In genomic region chr11:59450230-59450771, GRCm38 (mm10) we compare ENCODE assay signal across 7 mouse cellular contexts. TPM values are rescaled to one million over a fixed set of nuclear protein-coding genes. Genes with fewer than 3 reads are reported as not detected.
DNase-seq lines count a peak whose midpoint lies in the region; ATAC-seq and TF ChIP-seq lines count a peak whose summit lies in the region.

No protein-coding gene starts in this region.

- peak overlapping the region; percentile 96 for H3K4me3 ChIP-seq in left cerebral cortex, adult 2 months
- H3K4me3 ChIP-seq in limb, embryonic 11.5 days (ENCODE audit: low read depth, low read length), result peak overlapping the region; percentile 84
- H3K4me3 ChIP-seq in midbrain, embryonic 14.5 days (replicated peaks; ENCODE audit: low read depth, low read length), result peak overlapping the region; percentile 75

- H3K9me3 ChIP-seq in limb, embryonic 11.5 days (ENCODE audit: control insufficient read depth, low read length), result no peaks in the 10 kb centered on the region
- H3K9me3 ChIP-seq in midbrain, embryonic 14.5 days (ENCODE audit: control insufficient read depth, low read length), result no peaks in the 10 kb centered on the region

- H3K27ac ChIP-seq in left cerebral cortex, adult 2 months, result peak overlapping the region; percentile 92
- peak overlapping the region; percentile 56 for H3K27ac ChIP-seq in limb, embryonic 11.5 days (replicated peaks; ENCODE audit: low read depth, low read length)
- peak overlapping the region; percentile 79; the same call in 1 of the 2 replicates for H3K27ac ChIP-seq in midbrain, embryonic 14.5 days (replicated peaks; ENCODE audit: low read depth, low read length)

- peak overlapping the region; percentile 88 for H3K4me2 ChIP-seq in limb, embryonic 11.5 days (ENCODE audit: low read depth, severe bottlenecking)
- H3K4me2 ChIP-seq in midbrain, embryonic 14.5 days (ENCODE audit: low read length), result peak overlapping the region; percentile 91

- H3K9ac ChIP-seq in limb, embryonic 11.5 days (ENCODE audit: low read length), result peak overlapping the region; percentile 78
- H3K9ac ChIP-seq in midbrain, embryonic 14.5 days (replicated peaks; ENCODE audit: low read length), result peak overlapping the region; percentile 70

- H3K27me3 ChIP-seq in limb, embryonic 11.5 days (ENCODE audit: control insufficient read depth, insufficient read depth, low read length), result no peaks in the 10 kb centered on the region
- no peaks in the 10 kb centered on the region for H3K27me3 ChIP-seq in midbrain, embryonic 14.5 days (ENCODE audit: control insufficient read depth, insufficient read depth, low read length)

- TF ChIP-seq CTCF in left cerebral cortex, adult 2 months (IDR thresholded peaks at IDR 0.05), result no peak; the same call in 1 of the 2 replicates

- WGBS in limb, embryonic 11.5 days, result 1% methylated on average over 38 of the region's 38 CpGs
- 2% methylated on average over 38 of the region's 38 CpGs for WGBS in midbrain, embryonic 14.5 days

- H3K36me3 ChIP-seq in limb, embryonic 11.5 days (ENCODE audit: control insufficient read depth, insufficient read depth, low read length), result peaks cover 10% of the 10 kb centered on the region; the same call in 1 of the 2 replicates
- H3K36me3 ChIP-seq in midbrain, embryonic 14.5 days (ENCODE audit: control insufficient read depth, insufficient read depth, low read length), result peaks cover 37% of the 10 kb centered on the region

- peaks cover 8% of the 10 kb centered on the region for H3K4me1 ChIP-seq in limb, embryonic 11.5 days (ENCODE audit: control insufficient read depth, insufficient read depth, low read length)
- peaks cover 20% of the 10 kb centered on the region for H3K4me1 ChIP-seq in midbrain, embryonic 14.5 days (ENCODE audit: control insufficient read depth, insufficient read depth, low read length)

- intact Hi-C loops in left cerebral cortex, adult 2 months (cut with DNase I), result no loop called here

- peak in 1 of 2 experiments; percentile 24 for DNase-seq in left cerebral cortex, adult 2 months (ENCODE audit: extremely low spot score in 1 of 2, low spot score in 2 of 2)
- no peak for DNase-seq in left cerebral cortex, adult 18-20 months (ENCODE audit: low spot score in 2 of 2)
- DNase-seq in T-cell, adult 2 months (ENCODE audit: low spot score), result peak; percentile 59
- DNase-seq in limb, embryonic 11.5 days (ENCODE audit: low spot score), result no peak
- no peak for DNase-seq in midbrain, embryonic 14.5 days
- DNase-seq in layer of hippocampus, adult 11-12 months (ENCODE audit: low spot score), result no peak

- peak; percentile 73 for ATAC-seq in erythroblast, adult 5-6 weeks (replicated peaks; ENCODE audit: low FRiP score, poor library complexity, severe bottlenecking)
- ATAC-seq in limb, embryonic 11.5 days (ENCODE audit: insufficient number of reproducible peaks, low FRiP score, low TSS enrichment, low read depth), result peak; percentile 76
- ATAC-seq in midbrain, embryonic 14.5 days (ENCODE audit: low FRiP score, low TSS enrichment), result peak; percentile 53

RNA-seq across cellular contexts. Expression of gene Jmjd4, which starts 0.5 kb away (rescaled TPM):
- 10 to 100 TPM; 27.3 to 27.4 TPM for total RNA-seq in left cerebral cortex, adult 2 months (2021)
- total RNA-seq in left cerebral cortex, adult 18-20 months (2021), result 10 to 100 TPM; 25.7 to 25.9 TPM
- 0.38 and 2.1 TPM in 2 replicates for total RNA-seq in erythroblast, adult 5-6 weeks (2015; ENCODE audit: low replicate concordance)
- 0.70 and 1.7 TPM in 2 replicates for total RNA-seq in erythroblast, adult 5-6 weeks (2017; ENCODE audit: low replicate concordance)
- 19.1 and 20.1 TPM in 2 replicates for polyA plus RNA-seq in limb, embryonic 11.5 days (2014; fragmentation: Nextera tagmentation; extraction: Ambion mirVana)
- polyA plus RNA-seq in midbrain, embryonic 14.5 days (2014; fragmentation: Nextera tagmentation; extraction: Ambion mirVana), result 15.4 and 16.6 TPM in 2 replicates

RNA-seq across cellular contexts. Expression of gene Snap47, which starts 0.7 kb away (rescaled TPM):
- 100 to 1,000 TPM; 379 to 395 TPM for total RNA-seq in left cerebral cortex, adult 2 months (2021)
- total RNA-seq in left cerebral cortex, adult 18-20 months (2021), result 100 to 1,000 TPM; 396 to 405 TPM
- 0.38 TPM in 1 of 2 replicates, not detected in the other for total RNA-seq in erythroblast, adult 5-6 weeks (2015; ENCODE audit: low replicate concordance)
- total RNA-seq in erythroblast, adult 5-6 weeks (2017; ENCODE audit: low replicate concordance), result 0.42 and 2.6 TPM in 2 replicates
- polyA plus RNA-seq in limb, embryonic 11.5 days (2014; fragmentation: Nextera tagmentation; extraction: Ambion mirVana), result 144 and 148 TPM in 2 replicates
- 525 and 579 TPM in 2 replicates for polyA plus RNA-seq in midbrain, embryonic 14.5 days (2014; fragmentation: Nextera tagmentation; extraction: Ambion mirVana)

RNA-seq across cellular contexts. Expression of gene Zfp867, which starts 22.0 kb away (rescaled TPM):
- total RNA-seq in left cerebral cortex, adult 2 months (2021), result 1 to 10 TPM; 3.3 to 4.8 TPM
- 1 to 10 TPM; 3.4 to 3.5 TPM for total RNA-seq in left cerebral cortex, adult 18-20 months (2021)
- 0.77 TPM in 1 of 2 replicates, not detected in the other for total RNA-seq in erythroblast, adult 5-6 weeks (2015; ENCODE audit: low replicate concordance)
- 0.51 TPM in 1 of 2 replicates, not detected in the other for total RNA-seq in erythroblast, adult 5-6 weeks (2017; ENCODE audit: low replicate concordance)
- polyA plus RNA-seq in limb, embryonic 11.5 days (2014; fragmentation: Nextera tagmentation; extraction: Ambion mirVana), result 9.4 and 10.0 TPM in 2 replicates
- 16.8 and 18.3 TPM in 2 replicates for polyA plus RNA-seq in midbrain, embryonic 14.5 days (2014; fragmentation: Nextera tagmentation; extraction: Ambion mirVana)

Comparison
In these comparisons a context has a peak if more than half of its experiments do, and no peak if none do; other contexts are left out.
1. RNA of gene Jmjd4, which starts 0.5 kb away (total RNA-seq): 27.3 to 27.4 TPM in left cerebral cortex, adult 2 months and 25.7 to 25.9 TPM in left cerebral cortex, adult 18-20 months; 0.38 to 2.1 TPM in erythroblast, adult 5-6 weeks; every median in the first group is over 4 times any median in the second.
2. RNA of gene Snap47, which starts 0.7 kb away (total RNA-seq): 396 to 405 TPM in left cerebral cortex, adult 18-20 months and 379 to 395 TPM in left cerebral cortex, adult 2 months; 0.38 to 2.6 TPM in erythroblast, adult 5-6 weeks; every median in the first group is over 100 times any median in the second.
3. Peak in every context shown above with its lines, with median percentiles within 50 percentile points of each other: H3K27ac ChIP-seq, H3K4me3 ChIP-seq and ATAC-seq.